Mouse (Mus musculus): ENCODE measurements around the gene S100pbp.
"Not testable (repeated sequence)": the region's sequence is repeated elsewhere in the genome, so short reads cannot be mapped to it uniquely, and the experiment has no call there.

The S100pbp gene

GRCm38 (mm10) chr4:129220376-129221089 lies 31.0 kb upstream of the S100pbp start:
- no peak for DNase-seq

GRCm38 (mm10) chr4:129219198-129219597 lies 29.7 kb upstream of the S100pbp start:
- DNase-seq = no peak

DNA sequence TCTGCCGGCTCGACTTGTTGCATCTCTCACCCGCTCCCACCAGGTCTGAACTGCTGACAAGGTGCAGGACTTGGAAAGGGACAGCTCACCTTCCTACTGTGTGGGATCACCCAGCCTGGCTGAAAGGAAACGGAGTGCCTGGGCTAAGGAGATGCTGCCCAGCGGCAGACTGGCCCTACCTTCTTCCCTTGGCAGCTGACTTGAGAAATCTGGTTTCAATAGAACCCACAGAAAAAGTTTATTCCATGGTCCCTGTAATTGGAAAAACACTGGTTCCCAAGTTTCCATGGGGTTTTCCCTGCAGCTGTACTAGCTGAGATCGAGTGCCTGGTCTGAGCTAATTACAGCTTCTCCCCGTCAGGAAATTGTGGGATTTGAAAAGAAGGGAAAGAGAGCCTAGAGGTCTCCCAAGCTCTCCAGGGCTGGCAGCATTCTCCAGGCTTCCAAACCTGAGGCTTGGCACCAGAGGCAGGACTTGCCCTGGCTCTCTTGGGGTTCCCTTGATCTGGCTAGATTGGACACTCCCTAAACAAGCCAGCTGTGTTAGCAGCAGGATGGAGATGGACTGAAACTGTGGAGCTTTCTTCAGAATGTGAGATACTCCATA lies 29.1 kb upstream of the S100pbp start:
- no peak for DNase-seq

- not testable (repeated sequence) for DNase-seq
Measured at GRCm38 (mm10) chr4:129212486-129212885, 23.0 kb upstream of the S100pbp start.

- DNase-seq = no peak
Measured at GRCm38 (mm10) chr4:129211461-129211860, 21.9 kb upstream of the S100pbp start.

- DNase-seq = no peak
Measured at GRCm38 (mm10) chr4:129209504-129209903, 20.0 kb upstream of the S100pbp start.

- DNase-seq = no peak
Measured at GRCm38 (mm10) chr4:129206792-129207191, 17.3 kb upstream of the S100pbp start.

DNA sequence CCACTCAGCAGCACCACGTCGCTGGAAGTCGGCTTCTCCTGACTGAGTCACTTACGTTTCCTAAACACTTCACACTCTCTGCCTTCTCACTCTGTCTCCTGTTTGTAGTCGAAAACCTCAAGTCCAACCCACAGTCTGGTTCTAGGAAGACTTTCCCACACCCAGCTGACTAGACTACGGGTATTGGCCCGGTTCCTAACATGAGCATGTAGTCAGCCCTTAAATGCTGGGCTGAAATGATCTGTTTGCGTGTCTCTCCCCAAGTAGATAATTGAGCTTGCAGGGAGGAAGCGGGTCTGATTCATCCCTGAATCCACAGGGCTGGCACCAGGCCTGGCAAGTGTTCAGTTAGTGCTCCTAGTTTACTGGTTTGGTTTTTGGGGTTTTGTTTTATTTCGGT lies 15.1 kb upstream of the S100pbp start:
- DNase-seq = no peak

GRCm38 (mm10) chr4:129197514-129197913 lies 8.0 kb upstream of the S100pbp start:
- no peak for DNase-seq

GRCm38 (mm10) chr4:129194280-129194679 lies 4.8 kb upstream of the S100pbp start:
- no peak for DNase-seq

DNA sequence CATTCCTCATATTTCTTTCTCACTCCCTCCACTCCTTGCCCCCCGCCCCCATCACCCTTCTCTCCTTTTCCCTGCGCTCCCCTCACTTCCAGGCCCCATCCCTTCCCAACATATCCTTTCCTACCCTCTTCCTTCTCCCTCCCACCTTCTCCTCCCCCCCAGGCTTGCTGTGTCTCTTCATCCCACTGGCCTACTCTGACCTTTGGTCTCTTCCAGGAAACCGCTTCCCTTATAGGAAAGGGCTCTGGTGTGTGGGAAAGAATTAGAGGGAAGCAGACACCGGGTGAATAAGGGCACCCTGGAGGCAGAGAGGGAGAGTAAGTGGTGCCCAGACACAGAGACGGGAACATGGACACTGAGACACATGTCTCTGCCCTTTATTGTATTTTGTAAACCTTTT lies 2.2 kb upstream of the S100pbp start:
- no peak for DNase-seq

GRCm38 (mm10) chr4:129190538-129190937 lies 1.0 kb upstream of the S100pbp start:
- DNase-seq = no peak

GRCm38 (mm10) chr4:129188803-129189541 lies 555 bp downstream of the S100pbp start:
- peak; percentile 60 for DNase-seq

GRCm38 (mm10) chr4:129188041-129188659 lies 1.4 kb downstream of the S100pbp start:
- no peak for DNase-seq

DNA sequence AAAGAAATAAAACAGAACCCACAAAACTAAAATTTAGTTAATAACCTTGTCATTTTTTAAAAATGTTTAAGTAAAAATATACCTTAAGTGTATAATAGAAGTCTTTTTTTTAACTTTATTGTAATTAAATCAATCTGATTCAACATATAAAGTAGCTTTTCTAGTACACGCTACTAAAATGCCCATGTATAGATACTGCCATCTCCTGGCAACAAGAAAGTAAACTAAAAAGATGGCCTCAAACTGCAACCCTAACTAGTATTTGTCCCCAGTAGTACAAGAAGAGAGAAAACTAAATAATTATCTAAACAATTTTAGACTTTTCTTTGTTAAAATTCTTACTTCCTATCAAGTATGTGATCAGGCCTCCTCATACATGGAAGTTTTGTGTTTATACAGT lies 10.0 kb downstream of the S100pbp start:
- no peak for DNase-seq

DNA sequence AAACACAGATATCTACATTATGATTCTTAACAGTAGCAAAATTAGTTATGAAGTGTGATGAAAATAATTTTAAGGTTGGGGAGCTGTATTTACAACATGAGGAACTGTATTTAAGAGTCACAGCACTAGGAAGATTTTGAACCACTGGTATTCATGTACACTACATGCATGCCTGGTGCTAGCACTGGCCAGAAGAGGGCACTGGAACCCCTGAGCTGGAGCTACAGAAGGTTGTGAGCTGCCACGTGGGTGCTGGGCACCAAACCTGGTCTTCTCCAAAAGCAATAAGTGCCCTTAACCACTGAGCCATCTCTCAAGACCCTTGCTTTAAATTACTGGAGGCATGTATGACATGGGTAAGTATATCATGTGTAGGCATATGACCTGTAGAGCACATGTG lies 17.0 kb downstream of the S100pbp start:
- no peak for DNase-seq

- no peak for DNase-seq
Measured at GRCm38 (mm10) chr4:129161581-129162255, 27.8 kb downstream of the S100pbp start.

DNA sequence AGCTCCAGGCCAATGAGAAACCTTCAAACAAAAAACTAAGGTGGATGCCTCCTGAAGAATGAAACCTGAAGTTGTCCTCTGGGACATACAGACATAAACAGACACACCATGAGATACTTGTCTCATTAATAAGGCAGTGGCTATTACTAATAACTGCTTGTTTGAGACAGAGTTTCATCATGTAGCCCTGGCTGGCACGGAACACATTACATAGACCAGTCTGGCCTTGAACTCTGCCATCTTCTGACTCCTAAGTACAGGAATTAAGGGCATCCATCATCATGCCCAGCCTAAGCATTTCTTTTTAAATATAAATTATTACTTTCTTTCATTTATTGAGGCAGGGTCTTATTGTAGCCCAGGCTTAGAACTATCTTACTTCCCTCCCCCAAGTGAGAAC lies 28.5 kb downstream of the S100pbp start:
- DNase-seq = no peak

DNA sequence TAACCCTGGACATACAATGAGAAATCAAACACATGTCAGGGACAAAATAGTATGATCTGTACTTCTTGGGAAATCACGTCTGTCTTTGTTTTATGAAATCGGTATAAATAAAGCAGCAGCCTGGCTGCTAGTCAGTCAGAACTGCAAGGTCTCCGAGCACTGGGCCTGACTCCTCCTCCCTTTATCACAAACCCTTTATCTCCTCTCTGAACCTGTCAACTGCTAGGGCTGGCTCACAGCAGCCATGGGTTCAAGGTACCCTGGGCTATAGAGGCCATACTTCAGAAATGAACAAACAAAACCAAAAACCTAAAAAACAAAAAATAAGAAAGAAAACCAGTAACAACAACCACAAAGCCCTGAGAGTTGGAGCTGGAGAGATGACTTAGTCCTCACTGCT lies 31.0 kb downstream of the S100pbp start:
- no peak for DNase-seq

DNA sequence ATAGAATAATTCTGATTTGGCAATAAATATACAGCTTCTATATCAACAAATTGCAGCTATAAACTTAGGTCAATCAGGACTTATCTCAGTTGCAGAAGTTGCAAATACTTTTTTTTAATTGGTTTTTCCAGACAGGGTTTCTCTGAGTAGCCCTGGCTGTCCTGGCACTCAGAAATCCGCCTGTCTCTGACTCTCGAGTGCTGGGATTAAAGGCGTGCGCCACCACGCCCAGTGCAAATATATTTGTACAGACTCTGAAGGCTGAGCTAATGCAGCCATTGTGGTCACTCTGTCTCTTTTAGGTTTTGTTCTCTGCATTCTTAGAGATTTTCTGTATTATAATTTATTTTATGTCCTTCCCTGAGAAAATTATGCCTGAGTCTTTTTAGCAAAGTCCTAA lies 32.0 kb downstream of the S100pbp start:
- no peak for DNase-seq

- DNase-seq = no peak
Measured at GRCm38 (mm10) chr4:129151276-129151811, 38.2 kb downstream of the S100pbp start.

- DNase-seq = no peak
Measured at GRCm38 (mm10) chr4:129149321-129149720, 40.2 kb downstream of the S100pbp start.

Data from right cerebral cortex, postnatal 25 days (tissue).